Mouse (Mus musculus) c-Kit-positive CD71-positive TER-119-negative erythroid progenitor cells, embryonic 14.5 days (primary cell): ENCODE data around the gene Dnaaf3.

Experiments used
- DNase-seq: peaks from one replicate; pipeline ENCODE4 v3.0.0-alpha.2; 2013; ENCODE audit warnings: low read depth

Dnaaf3 gene

GRCm38 (mm10) chr7:4498251-4498650 is 34.0 kb downstream of the Dnaaf3 start:
- no peak for DNase-seq

- no peak for DNase-seq
Observed at GRCm38 (mm10) chr7:4497271-4497903, 34.9 kb downstream of the Dnaaf3 start.

GRCm38 (mm10) chr7:4496468-4496867 is 35.8 kb downstream of the Dnaaf3 start:
- DNase-seq, result no peak

GRCm38 (mm10) chr7:4493991-4494390 is 38.3 kb downstream of the Dnaaf3 start:
- no peak for DNase-seq

- no peak for DNase-seq
Observed at GRCm38 (mm10) chr7:4492284-4493224, 39.7 kb downstream of the Dnaaf3 start.

GRCm38 (mm10) chr7:4491308-4491707 is 40.9 kb downstream of the Dnaaf3 start:
- no peak for DNase-seq

- no peak for DNase-seq
Observed at GRCm38 (mm10) chr7:4482281-4482680, 50.0 kb downstream of the Dnaaf3 start.

- DNase-seq, result no peak
Observed at GRCm38 (mm10) chr7:4479674-4480073, 52.6 kb downstream of the Dnaaf3 start.

GRCm38 (mm10) chr7:4478796-4479291 is 53.4 kb downstream of the Dnaaf3 start:
- no peak for DNase-seq

- DNase-seq, result no peak
Observed at GRCm38 (mm10) chr7:4478021-4478795, 54.0 kb downstream of the Dnaaf3 start.

- no peak for DNase-seq
Observed at GRCm38 (mm10) chr7:4473940-4474339, 58.3 kb downstream of the Dnaaf3 start.
